Mouse (Mus musculus): Measurements from ENCODE around the gene Rln3. TPM values are rescaled to one million over a fixed set of nuclear protein-coding genes. Genes with fewer than 3 reads are reported as not detected.

Rln3 gene
- not detected in 2 replicates for polyA plus RNA-seq (2015; fragmentation: Nextera tagmentation; extraction: Ambion mirVana)

DNA sequence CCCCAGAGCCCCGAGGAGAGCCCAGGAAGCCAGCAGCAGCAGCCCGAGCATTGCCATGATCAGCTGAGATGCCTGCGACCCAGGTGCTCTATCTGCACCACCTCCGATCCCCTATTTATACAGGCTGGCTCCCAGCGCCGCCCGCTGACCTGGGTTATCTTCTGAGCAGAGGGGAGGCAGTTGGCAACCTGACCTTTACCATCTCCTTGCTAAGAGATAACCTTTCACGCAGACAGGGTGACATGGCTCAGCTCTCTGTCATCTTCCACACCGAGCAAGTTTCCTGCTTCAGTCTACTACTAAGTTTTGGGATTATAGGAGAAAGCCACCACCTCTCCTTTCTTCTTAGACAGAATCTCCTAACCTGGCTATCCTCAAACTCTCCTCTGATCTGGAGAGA is at the start of gene Rln3:
Gene Rln3 (minus strand): TSS at position 101 of the 400 bp plus-strand sequence.
- Histone ChIP-seq H3K36me3 (no peaks in the 10 kb centered on the region), H3K9ac (no peak within 1 kb of the TSS), H3K4me3 (no peak within 1 kb of the TSS), H3K4me1 (peaks cover 18% of the 10 kb centered on the region), H3K9me3 (no peaks in the 10 kb centered on the region), H3K27ac (no peak within 1 kb of the TSS), H3K4me2 (no peak within 1 kb of the TSS), H3K27me3 (peaks cover 58% of the 10 kb centered on the region)
- 9% methylated on average over 9 of the region's 9 CpGs for WGBS
- ATAC-seq (ENCODE audit: insufficient number of reproducible peaks, low FRiP score, low TSS enrichment, low read depth): no peak

DNA sequence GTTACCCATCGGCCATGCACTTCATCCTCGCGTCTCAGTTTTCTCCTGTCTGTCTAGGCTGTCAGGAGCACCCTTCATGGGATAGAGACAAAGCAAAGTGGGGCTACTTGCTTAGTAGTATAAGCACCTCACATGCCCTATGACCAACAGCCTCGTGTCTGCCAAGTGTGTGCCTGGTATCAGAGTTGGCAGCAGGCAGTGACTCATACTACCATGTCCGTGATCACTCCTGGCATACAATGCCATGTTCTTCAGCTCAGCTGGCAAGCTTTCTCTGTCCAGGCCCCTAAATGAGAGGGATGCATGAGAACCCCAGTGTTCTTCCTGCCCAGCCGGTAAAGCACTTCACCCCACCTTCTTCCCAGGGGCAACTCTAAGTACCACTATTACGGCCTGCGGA is 45.8 kb upstream of the Rln3 start:
- Histone ChIP-seq H3K9me3 (no peaks in the 10 kb centered on the region), H3K4me3 (no peak overlapping the region), H3K36me3 (peaks cover 88% of the 10 kb centered on the region), H3K4me2 (no peak overlapping the region), H3K27me3 (no peaks in the 10 kb centered on the region), H3K4me1 (no peaks in the 10 kb centered on the region), H3K27ac (no peak overlapping the region), H3K9ac (no peak overlapping the region)
- no peak for ATAC-seq (ENCODE audit: insufficient number of reproducible peaks, low FRiP score, low TSS enrichment, low read depth)
- 85% methylated on average over 8 of the region's 8 CpGs for WGBS

DNA sequence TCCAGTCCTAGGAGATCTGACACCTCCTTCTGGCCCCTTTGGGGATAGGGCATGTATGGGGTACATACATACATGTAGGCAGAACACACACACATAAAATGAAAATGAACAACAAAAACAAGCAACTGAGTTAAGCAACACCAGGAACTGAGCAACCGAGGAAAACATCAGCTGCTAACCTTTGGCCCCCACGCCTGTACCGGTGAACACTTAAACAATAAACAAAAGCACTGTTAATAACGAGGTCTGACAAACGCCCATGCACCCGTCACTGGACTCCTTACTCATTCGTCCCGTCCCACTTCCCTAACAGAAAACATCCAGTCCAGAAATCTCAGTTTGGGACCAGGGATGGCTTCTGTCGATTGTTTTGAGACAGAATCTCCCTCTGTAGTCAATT is 44.5 kb upstream of the Rln3 start:
- 67% methylated on average over 9 of the region's 9 CpGs for WGBS
- no peak overlapping the region for H3K27ac ChIP-seq
- H3K4me1 ChIP-seq: peaks cover 6% of the 10 kb centered on the region; the same call in 1 of the 2 replicates
- no peak overlapping the region for H3K4me2 ChIP-seq
- H3K36me3 ChIP-seq: peaks cover 86% of the 10 kb centered on the region
- no peak for ATAC-seq (ENCODE audit: insufficient number of reproducible peaks, low FRiP score, low TSS enrichment, low read depth)
- no peaks in the 10 kb centered on the region for H3K27me3 ChIP-seq
- H3K9ac ChIP-seq: no peak overlapping the region
- no peak overlapping the region for H3K4me3 ChIP-seq
- no peaks in the 10 kb centered on the region for H3K9me3 ChIP-seq

DNA sequence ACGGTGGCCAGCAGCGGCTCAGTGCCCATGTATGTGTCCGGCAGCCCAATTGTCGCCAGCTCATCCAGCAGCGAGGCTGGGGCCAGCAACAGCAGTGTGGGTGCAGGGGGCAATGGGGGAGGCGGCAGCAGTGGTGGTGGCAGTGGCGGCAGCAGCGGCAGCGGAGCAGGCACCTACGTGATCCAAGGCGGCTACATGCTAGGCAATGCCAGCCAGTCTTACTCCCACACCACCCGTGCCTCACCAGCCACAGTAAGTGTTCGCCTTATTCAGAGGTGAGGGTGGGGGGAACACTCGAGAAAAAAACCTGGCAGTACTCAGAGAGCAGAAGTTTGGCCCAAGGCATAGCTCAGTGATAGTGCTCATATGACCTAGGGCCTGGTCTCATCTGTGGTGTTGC is 43.0 kb upstream of the Rln3 start:
- Histone ChIP-seq H3K4me2 (no peak overlapping the region), H3K9ac (no peak overlapping the region), H3K9me3 (no peaks in the 10 kb centered on the region), H3K36me3 (peaks cover 86% of the 10 kb centered on the region), H3K27me3 (no peaks in the 10 kb centered on the region), H3K4me1 (peaks cover 8% of the 10 kb centered on the region; the same call in 1 of the 2 replicates), H3K27ac (no peak overlapping the region), H3K4me3 (no peak overlapping the region)
- 93% methylated on average over 14 of the region's 14 CpGs for WGBS
- ATAC-seq (ENCODE audit: insufficient number of reproducible peaks, low FRiP score, low TSS enrichment, low read depth): no peak

DNA sequence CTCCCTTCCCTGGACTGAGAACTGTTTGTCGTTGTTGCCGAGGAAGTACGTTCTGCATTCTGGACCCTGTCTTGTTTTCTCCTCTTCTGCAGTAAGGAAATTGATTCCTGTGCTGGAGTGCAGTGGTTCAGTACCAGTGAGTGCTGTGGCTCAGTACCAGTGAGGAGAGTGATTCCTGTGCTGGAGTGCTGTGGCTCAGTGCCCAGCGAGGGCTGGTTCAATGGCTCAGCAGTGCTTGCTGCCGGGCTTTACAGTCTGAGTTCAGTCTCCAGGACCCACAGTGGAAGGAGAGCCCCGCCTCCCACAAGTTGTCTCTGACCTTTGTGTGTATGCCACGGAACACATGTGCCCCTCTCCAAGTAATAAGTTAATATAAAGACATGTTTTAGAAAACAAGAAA is 42.4 kb upstream of the Rln3 start:
- Histone ChIP-seq H3K9ac (no peak overlapping the region), H3K36me3 (peaks cover 86% of the 10 kb centered on the region), H3K27me3 (no peaks in the 10 kb centered on the region), H3K27ac (no peak overlapping the region), H3K4me3 (no peak overlapping the region), H3K9me3 (no peaks in the 10 kb centered on the region), H3K4me1 (peaks cover 8% of the 10 kb centered on the region; the same call in 1 of the 2 replicates), H3K4me2 (no peak overlapping the region)
- no peak for ATAC-seq (ENCODE audit: insufficient number of reproducible peaks, low FRiP score, low TSS enrichment, low read depth)
- 85% methylated on average over 7 of the region's 7 CpGs for whole genome bisulfite sequencing

DNA sequence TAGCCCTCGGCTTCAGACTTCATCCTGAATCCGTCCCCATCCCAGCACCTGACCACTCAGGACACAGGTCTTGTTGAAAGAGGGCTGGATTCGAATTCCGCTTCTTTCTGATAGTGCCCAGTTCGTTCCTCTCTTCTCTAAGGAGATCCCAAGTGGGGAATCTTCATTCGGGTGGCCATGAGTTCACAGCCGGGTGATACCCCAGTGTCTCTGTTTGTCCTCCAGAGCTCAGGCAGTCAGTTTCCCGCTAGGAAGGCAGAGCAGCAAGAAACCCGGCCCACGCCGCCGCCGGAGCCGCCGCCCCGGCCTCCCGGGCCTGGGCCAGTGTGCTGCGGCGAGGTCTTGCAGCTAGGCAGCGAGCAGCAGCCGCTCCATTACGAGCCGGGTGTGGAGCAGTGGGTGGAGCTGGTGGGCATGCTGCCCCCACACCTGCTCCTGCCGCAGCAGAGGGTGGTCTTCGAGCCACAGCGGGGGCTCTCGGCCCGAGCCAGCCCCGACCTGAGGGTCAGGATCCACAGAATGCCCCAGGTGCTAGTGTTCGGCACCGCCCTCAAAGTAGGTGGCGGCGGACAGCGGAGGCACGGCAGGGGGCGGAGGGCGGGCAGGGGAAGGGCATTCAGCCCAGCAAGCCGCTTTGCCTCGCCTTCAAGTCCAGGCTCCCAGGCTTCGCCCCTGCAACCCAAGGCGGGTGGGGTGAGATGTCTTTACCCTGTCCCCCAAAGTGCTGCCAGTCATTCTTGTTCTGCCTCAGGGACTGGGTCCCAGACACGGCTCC is 39.7 kb upstream of the Rln3 start:
- ATAC-seq (ENCODE audit: insufficient number of reproducible peaks, low FRiP score, low TSS enrichment, low read depth): no peak
- H3K4me2 ChIP-seq: 0 out of 2 replicates have a peak overlapping the region, but pooled peaks have one; percentile 19

DNA sequence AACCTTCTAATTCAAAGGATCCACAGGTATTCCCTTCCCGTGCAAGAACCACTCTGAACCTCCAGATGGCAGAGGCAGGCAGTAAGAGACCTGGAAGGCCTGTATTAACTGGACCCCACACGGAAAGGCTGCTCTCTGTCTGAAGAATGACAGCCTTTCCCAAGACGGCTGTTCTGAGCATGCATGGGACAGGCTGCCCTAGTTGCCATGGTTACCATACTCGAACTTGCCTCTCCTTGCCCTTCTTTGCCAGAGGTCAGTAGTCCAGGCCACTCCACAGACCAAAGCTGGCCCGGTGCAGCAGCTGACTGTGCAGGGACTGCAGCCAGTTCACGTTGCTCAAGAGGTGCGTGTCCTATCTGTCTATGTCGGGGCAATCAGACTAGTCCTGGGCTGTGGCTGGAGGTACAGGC is 39.0 kb upstream of the Rln3 start:
- Histone ChIP-seq H3K4me1 (peaks cover 8% of the 10 kb centered on the region; the same call in 1 of the 2 replicates), H3K27me3 (no peaks in the 10 kb centered on the region), H3K4me3 (no peak overlapping the region), H3K27ac (no peak overlapping the region), H3K9me3 (no peaks in the 10 kb centered on the region), H3K9ac (no peak overlapping the region), H3K4me2 (no peak overlapping the region), H3K36me3 (peaks cover 85% of the 10 kb centered on the region)
- 45% methylated on average over 8 of the region's 8 CpGs for WGBS
- ATAC-seq (ENCODE audit: insufficient number of reproducible peaks, low FRiP score, low TSS enrichment, low read depth): no peak

More for the DNA sequence above, 39.7 kb upstream of the Rln3 start:
- no peaks in the 10 kb centered on the region for H3K9me3 ChIP-seq
- 41% methylated on average over 42 of the region's 42 CpGs for WGBS
- no peak overlapping the region for H3K9ac ChIP-seq
- H3K4me1 ChIP-seq: peaks cover 8% of the 10 kb centered on the region; the same call in 1 of the 2 replicates
- no peaks in the 10 kb centered on the region for H3K27me3 ChIP-seq
- no peak overlapping the region for H3K4me3 ChIP-seq
- H3K36me3 ChIP-seq: peaks cover 86% of the 10 kb centered on the region
- no peak overlapping the region; the same call in 1 of the 2 replicates for H3K27ac ChIP-seq

DNA sequence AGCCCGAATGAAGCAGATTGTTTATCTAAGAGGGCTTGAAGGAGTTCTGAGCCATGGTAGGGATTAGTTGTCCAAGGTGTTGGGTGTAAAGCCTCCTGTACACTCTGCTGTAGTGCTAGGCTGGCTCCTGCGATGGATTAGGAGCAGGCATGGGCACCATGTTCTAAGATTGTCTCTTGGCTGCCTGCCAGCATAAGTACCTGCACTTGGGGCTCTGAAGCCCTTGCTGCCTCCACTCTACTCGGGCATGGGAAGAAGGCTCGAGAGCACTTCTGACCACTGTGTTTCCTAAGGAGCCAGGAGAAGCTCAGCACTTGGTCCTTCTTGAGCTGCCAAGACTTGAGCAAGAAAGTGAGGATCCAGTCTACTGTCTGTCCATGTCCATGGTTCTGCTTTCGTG is 34.4 kb upstream of the Rln3 start:
- WGBS: 74% methylated on average over 5 of the region's 5 CpGs
- peaks cover 66% of the 10 kb centered on the region for H3K36me3 ChIP-seq

DNA sequence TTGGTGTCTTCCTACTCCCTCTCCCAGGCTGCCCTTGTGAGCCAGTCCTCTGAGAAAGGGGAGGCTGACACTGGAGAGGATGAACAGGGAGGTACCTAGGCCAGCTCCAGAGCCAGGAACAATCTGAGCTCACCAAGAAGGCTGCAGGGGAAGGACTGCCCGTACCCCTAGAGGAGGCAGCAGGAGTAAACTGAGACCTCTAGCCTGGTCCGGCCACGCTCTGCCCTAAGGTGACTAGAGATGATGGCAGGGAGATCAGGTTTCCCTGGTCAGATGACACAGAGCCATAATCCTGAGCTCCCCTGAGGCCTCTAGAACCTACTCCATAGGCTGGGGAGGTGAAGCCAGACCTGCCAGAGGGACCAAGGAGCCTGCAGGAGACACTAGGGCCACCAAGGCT is 32.0 kb upstream of the Rln3 start:
- no peak for ATAC-seq (ENCODE audit: insufficient number of reproducible peaks, low FRiP score, low TSS enrichment, low read depth)
- no peak overlapping the region for H3K4me3 ChIP-seq
- WGBS: 44% methylated on average over 3 of the region's 3 CpGs
- H3K27me3 ChIP-seq: no peaks in the 10 kb centered on the region
- no peak overlapping the region for H3K27ac ChIP-seq
- H3K4me1 ChIP-seq: peaks cover 8% of the 10 kb centered on the region
- no peak overlapping the region for H3K9ac ChIP-seq
- no peaks in the 10 kb centered on the region for H3K9me3 ChIP-seq
- H3K4me2 ChIP-seq: no peak overlapping the region
- H3K36me3 ChIP-seq: peaks cover 42% of the 10 kb centered on the region

More for the DNA sequence above, 34.4 kb upstream of the Rln3 start:
- no peak overlapping the region for H3K4me2 ChIP-seq
- H3K27ac ChIP-seq: no peak overlapping the region
- H3K4me3 ChIP-seq: no peak overlapping the region
- H3K4me1 ChIP-seq: peaks cover 5% of the 10 kb centered on the region; the same call in 1 of the 2 replicates
- H3K9ac ChIP-seq: no peak overlapping the region
- no peaks in the 10 kb centered on the region for H3K9me3 ChIP-seq
- no peak for ATAC-seq (ENCODE audit: insufficient number of reproducible peaks, low FRiP score, low TSS enrichment, low read depth)
- H3K27me3 ChIP-seq: no peaks in the 10 kb centered on the region

DNA sequence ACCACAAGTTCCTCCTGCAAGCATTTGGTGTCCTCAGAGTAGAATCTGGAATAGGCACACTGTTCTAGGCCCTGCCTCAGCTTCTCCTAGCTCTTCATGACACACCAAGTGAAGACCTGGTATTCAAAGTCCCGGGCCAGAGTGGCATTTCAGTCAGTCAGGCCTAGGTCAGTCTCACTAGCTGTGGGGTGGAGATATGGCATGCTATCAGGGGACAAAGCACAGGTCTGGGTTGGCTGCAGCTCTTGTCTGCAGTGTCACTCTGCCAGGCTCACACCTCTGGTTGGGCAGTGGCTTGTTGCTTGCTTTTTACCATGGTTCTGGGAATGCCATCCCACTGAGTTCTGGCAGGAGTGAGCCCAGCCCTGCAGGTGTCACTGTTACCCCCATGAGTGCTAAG is 31.6 kb upstream of the Rln3 start:
- peaks cover 42% of the 10 kb centered on the region for H3K36me3 ChIP-seq
- H3K4me2 ChIP-seq: no peak overlapping the region
- 69% methylated on average over 1 of the region's 1 CpGs for WGBS
- H3K9me3 ChIP-seq: no peaks in the 10 kb centered on the region
- ATAC-seq (ENCODE audit: insufficient number of reproducible peaks, low FRiP score, low TSS enrichment, low read depth): no peak
- no peak overlapping the region for H3K9ac ChIP-seq
- no peak overlapping the region for H3K27ac ChIP-seq
- H3K27me3 ChIP-seq: no peaks in the 10 kb centered on the region
- H3K4me1 ChIP-seq: peaks cover 12% of the 10 kb centered on the region
- no peak overlapping the region for H3K4me3 ChIP-seq

DNA sequence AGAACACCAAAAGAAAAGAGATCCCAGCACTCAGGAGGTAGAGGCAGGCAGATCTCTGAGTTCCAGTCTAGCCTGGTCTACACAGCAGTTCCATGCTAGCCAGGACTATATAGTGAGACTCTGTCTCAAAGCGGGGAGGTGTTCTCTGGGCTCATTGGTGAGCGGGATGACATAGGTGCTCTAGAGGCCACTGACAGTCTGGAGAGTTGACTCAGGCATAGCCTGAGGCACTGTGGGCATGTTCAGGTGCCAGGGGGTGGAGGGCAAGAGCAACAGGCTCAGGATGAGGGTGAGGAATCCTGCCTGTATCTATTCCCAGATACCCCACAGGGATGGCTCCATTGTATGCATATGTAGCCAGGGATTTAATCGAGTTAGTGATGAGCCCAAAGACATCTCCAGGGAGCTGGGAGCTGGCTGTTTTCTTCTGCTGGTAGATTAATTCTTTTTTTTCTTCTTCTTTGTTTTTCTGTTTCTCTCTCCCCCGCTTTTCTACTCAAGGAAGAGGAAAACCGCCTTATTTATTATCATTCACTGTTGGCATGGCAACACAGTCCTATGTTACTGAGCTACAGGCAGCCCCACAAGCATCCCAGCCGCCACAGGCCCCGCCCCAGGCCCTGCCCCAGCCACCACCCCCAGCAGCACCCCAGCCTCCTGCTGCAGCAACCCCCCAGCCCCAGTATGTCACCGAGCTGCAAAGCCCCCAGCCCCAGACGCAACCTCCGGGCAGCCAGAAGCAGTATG is 28.6 kb upstream of the Rln3 start:
- Histone ChIP-seq H3K27me3 (no peaks in the 10 kb centered on the region), H3K4me3 (no peak overlapping the region), H3K9ac (no peak overlapping the region), H3K4me1 (peaks cover 33% of the 10 kb centered on the region), H3K27ac (no peak overlapping the region), H3K36me3 (peaks cover 19% of the 10 kb centered on the region), H3K4me2 (no peak overlapping the region), H3K9me3 (no peaks in the 10 kb centered on the region)
- no peak for ATAC-seq (ENCODE audit: insufficient number of reproducible peaks, low FRiP score, low TSS enrichment, low read depth)
- 63% methylated on average over 9 of the region's 10 CpGs for WGBS

DNA sequence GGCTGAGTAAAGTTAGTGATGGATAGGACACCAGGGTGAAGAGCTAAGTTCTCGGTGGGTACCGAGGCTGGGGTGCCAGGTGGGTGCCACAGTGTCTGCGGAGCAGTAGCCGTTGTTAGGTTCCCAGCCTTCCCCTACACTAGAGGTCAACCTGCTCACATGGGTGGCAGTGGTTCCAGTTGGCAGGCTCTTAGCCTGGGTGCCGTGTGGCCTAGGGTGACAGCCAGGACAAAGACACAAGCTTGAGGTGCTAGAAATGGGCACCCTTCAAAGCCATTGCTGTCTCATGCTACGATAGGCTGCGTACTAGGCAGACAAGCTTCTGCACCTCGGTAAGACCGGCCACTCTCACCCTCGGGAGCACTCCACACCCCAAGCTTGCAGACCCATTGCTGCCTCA is 27.5 kb upstream of the Rln3 start:
- Histone ChIP-seq H3K27me3 (no peaks in the 10 kb centered on the region), H3K4me2 (no peak overlapping the region), H3K4me1 (peaks cover 44% of the 10 kb centered on the region), H3K9me3 (no peaks in the 10 kb centered on the region), H3K36me3 (peaks cover 19% of the 10 kb centered on the region; the same call in 1 of the 2 replicates), H3K4me3 (no peak overlapping the region), H3K27ac (no peak overlapping the region), H3K9ac (no peak overlapping the region)
- ATAC-seq (ENCODE audit: insufficient number of reproducible peaks, low FRiP score, low TSS enrichment, low read depth): no peak
- 86% methylated on average over 10 of the region's 10 CpGs for WGBS
